Mouse (Mus musculus) midbrain, embryonic 10.5 days (tissue): ENCODE data around the gene Akap6. TPM values are rescaled to one million over a fixed set of nuclear protein-coding genes. Genes with fewer than 3 reads are reported as not detected.

Experiments
- polyA plus RNA-seq: library from polyadenylated mRNA; unstranded; fragments of >200 nt; fragmentation: Nextera tagmentation; extraction: Ambion mirVana; gene quantifications from 2 replicates; pipeline ENCODE4 v1.2.1, GENCODE M21; 2016

The Akap6 gene
- polyA plus RNA-seq, 1 experiment from 2014 or later, result 7.7 TPM

Other genes starting within 250 kb of the Akap6 start
- gene Arhgap5, start 195.4 kb upstream of the Akap6 start, polyA plus RNA-seq, result 44.0 and 44.6 TPM in 2 replicates